Mouse (Mus musculus) kidney, postnatal 25 days (tissue): Measurements from ENCODE around the gene Mrps35.

Source experiments
- DNase-seq, 2 experiments: peaks; one replicate each; pipeline ENCODE4 v3.0.0; 2021; ENCODE audit warnings: mixed read lengths in 2 of 2

Gene Mrps35

GRCm38 (mm10) chr6:147090191-147090590 lies 47.6 kb downstream of the Mrps35 start:
- DNase-seq: no peak

DNA sequence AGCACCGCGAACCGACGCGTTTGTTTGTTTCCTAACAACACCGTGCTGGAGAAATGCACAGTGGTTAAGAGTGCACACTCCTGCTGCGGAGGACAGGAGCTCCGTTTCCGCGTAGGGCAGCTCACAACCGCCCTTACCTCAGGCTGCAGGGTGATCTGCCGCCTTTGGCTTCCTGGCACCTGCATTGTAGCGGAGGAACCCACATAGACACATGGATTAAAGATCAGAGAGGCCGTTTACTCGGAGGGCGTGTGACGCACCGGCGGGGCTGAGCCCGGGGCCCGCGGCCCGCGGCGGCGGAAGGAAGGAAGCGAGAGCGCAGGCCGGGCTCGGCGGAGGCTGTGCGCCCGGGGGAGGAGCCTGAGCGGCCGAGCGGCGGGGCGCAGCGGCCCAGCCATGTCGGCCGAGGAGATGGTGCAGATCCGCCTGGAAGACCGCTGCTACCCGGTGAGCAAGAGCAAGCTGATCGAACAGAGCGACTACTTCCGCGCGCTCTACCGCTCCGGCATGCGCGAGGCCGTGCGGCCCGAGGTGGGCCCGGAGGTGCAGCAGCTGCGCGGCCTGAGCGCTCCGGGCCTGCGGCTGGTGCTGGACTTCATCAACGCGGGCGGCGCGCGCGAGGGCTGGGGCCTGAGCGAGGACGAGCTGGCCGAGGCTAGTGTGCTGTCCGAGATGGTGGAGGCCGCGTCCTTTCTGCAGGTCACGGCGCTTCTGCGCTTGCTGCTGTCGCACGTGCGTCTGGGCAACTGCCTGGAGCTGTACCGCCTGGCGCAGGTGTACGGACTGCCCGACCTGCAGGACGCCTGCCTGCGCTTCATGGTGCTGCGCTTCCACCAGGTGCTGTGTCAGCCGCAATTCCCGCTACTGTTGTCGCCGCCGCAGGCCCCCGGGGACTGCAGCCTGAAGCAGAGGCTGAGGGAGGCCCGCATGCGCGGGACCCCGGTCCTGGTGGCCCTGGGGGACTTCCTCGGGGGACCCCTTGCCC lies 48.9 kb downstream of the Mrps35 start, which contains the start of gene Klhl42:
Klhl42 (plus strand) TSS at position 244 of the 985 bp plus-strand sequence.
- peak; percentile 73 to 89 for DNase-seq

DNA sequence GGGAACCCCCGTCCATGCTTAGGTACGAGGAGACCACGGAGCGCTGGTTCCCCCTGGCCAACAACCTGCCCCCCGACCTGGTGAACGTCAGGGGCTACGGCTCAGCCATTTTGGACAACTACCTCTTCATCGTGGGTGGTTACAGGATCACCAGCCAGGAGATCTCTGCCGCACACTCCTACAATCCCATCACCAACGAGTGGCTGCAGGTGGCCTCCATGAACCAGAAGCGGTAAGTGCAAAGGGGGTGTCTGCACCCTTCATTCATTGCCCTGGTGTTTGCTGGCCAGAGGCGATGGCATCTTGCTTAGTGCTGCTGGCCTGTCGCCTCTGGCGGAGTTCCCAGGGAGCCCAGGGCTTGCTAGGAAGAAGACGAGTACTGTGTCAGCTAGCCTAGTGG lies 49.6 kb downstream of the Mrps35 start:
- DNase-seq: peak; percentile 61 to 75

DNA sequence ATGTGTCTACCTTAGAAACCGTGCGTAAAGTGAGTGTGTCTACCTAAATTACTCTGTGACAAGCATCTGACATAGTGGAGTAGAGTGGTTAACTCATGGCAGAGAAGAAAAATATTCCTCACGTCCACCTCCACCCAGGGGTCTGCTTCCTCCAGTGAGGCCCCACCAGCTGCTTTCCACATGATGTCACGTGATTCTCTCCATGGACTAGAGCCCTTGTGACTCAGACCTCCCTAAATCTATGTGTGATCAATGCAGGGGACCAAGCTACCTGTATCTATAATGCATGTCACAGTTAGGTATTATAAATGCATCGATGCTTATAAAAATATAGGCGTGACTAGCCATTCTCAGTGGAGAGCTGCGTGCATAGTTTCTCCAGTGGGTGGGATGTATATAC lies 52.2 kb downstream of the Mrps35 start:
- no peak for DNase-seq

DNA sequence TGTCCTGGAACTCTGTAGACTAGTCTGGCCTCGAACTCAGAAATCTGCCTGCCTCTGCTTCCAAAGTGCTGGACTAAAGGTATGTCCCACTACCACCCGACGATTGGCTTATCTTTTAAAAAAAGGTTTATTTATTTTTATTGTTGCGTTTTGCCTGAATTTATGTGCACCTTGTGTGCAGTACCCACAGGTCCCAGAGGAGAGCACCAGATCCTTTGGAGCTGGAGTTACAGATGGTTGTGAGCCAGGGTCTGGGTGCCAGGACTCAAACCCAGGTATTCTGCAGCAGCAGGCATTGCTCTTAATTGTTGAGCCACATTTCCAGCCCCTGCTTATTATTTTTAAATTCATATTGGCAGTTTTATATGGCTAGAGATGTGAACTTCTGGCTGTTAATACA lies 53.5 kb downstream of the Mrps35 start:
- no peak for DNase-seq

DNA sequence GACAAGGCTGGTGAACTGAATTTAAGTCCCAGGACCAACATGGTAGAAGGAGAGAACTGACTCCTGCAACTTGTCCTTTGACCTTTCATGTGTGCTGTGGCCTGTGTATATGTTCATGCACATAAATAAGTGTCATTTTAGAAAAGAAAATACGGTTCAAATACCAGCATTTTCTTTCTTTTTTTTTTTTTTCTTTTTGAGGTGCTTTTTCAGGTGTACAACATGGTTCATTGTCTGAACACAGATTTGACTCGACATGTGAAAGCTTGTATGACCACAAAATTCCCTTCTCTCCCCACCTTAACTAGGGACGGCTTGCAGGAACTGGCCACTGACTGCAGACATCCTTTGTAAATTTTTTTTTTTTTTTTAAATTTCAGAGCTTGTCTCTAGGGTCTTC lies 54.4 kb downstream of the Mrps35 start:
- DNase-seq: no peak

GRCm38 (mm10) chr6:147097346-147097929 lies 54.9 kb downstream of the Mrps35 start:
- DNase-seq: no peak

DNA sequence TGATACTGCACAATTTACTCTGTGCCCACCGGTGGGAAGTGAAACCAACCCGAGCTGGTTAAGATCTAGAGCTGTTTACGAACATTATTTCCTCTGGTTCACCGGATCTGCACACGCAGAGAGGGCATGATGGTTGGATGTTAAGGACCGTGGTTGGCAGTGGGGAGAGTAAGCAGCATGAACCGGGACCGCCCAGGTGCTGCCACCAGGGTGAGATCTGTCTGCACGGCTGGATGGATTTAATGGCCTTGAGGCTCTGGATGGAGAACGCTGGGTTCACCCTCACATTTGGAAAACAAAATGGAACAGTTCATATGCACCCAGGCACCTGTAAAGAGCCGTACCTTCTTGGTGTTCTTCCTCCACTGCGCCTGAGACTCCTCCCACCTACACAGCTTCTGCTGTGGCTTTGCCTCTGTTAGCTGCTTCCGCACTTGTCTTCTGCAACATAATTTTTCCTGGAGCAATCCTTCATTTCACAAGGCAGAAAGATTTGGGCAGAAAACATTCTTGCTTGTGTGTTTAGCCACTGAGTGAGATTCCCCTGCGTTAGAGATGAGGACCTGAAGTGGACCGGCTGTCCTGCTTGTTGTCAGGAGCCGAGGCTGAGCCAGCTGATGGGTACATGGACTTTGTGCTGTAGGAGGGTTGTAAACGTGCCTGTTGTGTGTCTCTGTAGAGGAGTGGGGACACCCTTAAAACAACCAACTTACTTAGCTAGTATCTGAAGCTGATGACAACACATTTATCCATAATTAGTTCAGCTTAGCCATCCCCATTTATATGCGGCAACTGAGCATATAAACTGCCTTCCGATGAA lies 57.1 kb downstream of the Mrps35 start:
- DNase-seq: peak; percentile 32 to 65

DNA sequence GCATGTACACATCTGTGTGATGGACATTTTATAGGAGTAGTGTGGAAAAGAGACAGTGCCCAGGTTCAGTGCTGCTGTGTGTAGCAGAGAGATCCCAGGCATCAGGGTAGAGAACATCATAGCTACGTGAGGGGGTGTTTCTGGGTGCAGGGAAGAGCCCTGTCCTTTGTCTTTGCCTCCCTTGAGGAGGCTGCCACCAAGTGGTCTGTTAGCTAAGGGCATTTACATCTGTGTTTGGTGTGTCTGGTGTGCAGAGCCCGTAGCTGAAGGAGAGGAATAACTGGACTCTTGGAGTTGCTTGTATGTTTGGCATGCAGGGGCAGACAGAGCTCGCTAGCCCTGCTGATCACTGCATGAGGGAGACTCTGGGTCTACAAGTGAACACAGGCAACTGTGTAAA lies 59.7 kb downstream of the Mrps35 start:
- DNase-seq: no peak

- no peak for DNase-seq
Measured at GRCm38 (mm10) chr6:147105529-147105928, 63.0 kb downstream of the Mrps35 start.

GRCm38 (mm10) chr6:147106716-147107115 lies 64.2 kb downstream of the Mrps35 start:
- peak; percentile 12 to 68 for DNase-seq

GRCm38 (mm10) chr6:147109283-147109682 lies 66.7 kb downstream of the Mrps35 start:
- DNase-seq: no peak

DNA sequence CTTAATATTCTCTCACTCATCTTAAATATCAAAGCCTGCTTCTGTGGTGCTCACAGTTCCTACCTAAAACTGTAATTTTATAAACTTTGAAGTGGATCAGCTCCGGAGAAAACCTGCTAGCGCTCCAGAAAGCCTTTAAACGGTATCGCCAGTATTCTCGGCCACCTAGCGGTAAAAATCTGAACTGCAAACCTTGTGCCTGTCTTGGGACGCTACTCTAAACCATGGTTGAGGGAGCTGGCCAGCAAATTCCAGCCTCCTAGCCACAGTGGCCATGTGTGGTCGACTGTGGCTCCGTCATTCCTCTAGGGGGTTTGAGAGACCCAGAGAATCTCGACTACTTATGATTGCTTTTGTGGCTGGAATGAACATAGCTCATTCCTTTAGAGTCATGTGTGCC lies 74.0 kb downstream of the Mrps35 start:
- DNase-seq: peak; percentile 85 to 96

DNA sequence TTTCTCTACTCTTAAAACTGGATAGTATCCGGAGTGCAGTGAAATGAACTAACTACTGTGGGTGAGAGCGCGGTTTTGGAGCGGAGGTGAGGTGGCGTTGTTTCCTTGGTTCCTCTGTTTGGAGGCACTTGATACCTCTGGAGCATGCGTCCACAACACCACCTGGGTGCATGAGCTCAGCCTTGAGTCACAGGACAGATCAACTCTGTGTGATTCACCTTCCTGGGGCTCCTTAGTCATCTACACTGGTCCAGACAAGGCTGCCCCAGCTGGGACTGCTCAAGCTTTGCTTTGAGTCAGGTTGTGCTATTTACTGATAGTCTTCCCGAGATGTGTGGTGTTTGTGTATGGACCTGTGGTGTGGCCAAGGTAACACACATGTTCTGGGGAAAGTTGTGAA lies 75.2 kb downstream of the Mrps35 start:
- DNase-seq: no peak

- DNase-seq: no peak
Measured at GRCm38 (mm10) chr6:147118190-147118589, 75.6 kb downstream of the Mrps35 start.

GRCm38 (mm10) chr6:147121320-147121719 lies 78.8 kb downstream of the Mrps35 start:
- DNase-seq: no peak
